Mouse (Mus musculus) heart, embryonic 12.5 days (tissue): ENCODE data around the gene Tpcn1. TPM values are rescaled to one million over a fixed set of nuclear protein-coding genes. Genes with fewer than 3 reads are reported as not detected.
A peak's percentile ranks its signal among the peaks of the same experiment; 100 is the strongest.

Source experiments
- ATAC-seq: fragments of 200-750 bp; cut with Nextera tagmentation; 2 replicates; pipeline ENCODE4 v1.8.0; 2017; ENCODE audit warnings: moderate TSS enrichment, moderate library complexity; ENCODE audit not compliant: insufficient number of reproducible peaks, low FRiP score
- H3K27ac ChIP-seq: fragments of 300-500 bp; sonication (generic); 2 replicates; pipeline ENCODE4 v1.5.1; 2016; ENCODE audit warnings: mild to moderate bottlenecking, moderate library complexity; ENCODE audit not compliant: poor library complexity, severe bottlenecking
- H3K27me3 ChIP-seq: fragments of 300-500 bp; sonication (generic); replicated peaks from 2 replicates; pipeline ENCODE4 v1.6.1; 2016; ENCODE audit warnings: mild to moderate bottlenecking, moderate library complexity
- H3K36me3 ChIP-seq: fragments of 300-500 bp; sonication (generic); 2 replicates; pipeline ENCODE4 v1.6.1; 2016; ENCODE audit warnings: mild to moderate bottlenecking, moderate library complexity
- H3K4me1 ChIP-seq: fragments of 300-500 bp; sonication (generic); replicated peaks from 2 replicates; pipeline ENCODE4 v1.6.1; 2016; ENCODE audit warnings: mild to moderate bottlenecking
- H3K4me2 ChIP-seq: fragments of 300-500 bp; sonication (generic); 2 replicates; pipeline ENCODE4 v1.6.1; 2016; ENCODE audit warnings: mild to moderate bottlenecking, moderate library complexity
- H3K4me3 ChIP-seq: fragments of 300-500 bp; sonication (generic); 2 replicates; pipeline ENCODE4 v1.5.1; 2016; ENCODE audit warnings: mild to moderate bottlenecking
- H3K9ac ChIP-seq: fragments of 300-500 bp; sonication (generic); 2 replicates; pipeline ENCODE4 v1.6.1; 2016; ENCODE audit warnings: mild to moderate bottlenecking, moderate library complexity
- H3K9me3 ChIP-seq: fragments of 300-500 bp; sonication (generic); replicated peaks from 2 replicates; pipeline ENCODE4 v1.6.1; 2016; ENCODE audit warnings: mild to moderate bottlenecking, moderate library complexity
- WGBS: fragments of 180-500 bp; shearing (Covaris S2); methylation state at CpG from one replicate; pipeline ENCODE4 v1.1.7; 2016; 5-methylcytosine and 5-hydroxymethylcytosine counted together
- polyA plus RNA-seq: library from polyadenylated mRNA; unstranded; fragments of >200 nt; fragmentation: Nextera tagmentation; extraction: Ambion mirVana; gene quantifications from 2 replicates; pipeline ENCODE4 v1.2.1, GENCODE M21; 2016

The Tpcn1 gene
- polyA plus RNA-seq, 1 experiment from 2014 or later: 17.1 TPM

- Histone ChIP-seq H3K9ac (0 out of 2 replicates have a peak overlapping the region, but pooled peaks have one; percentile 1), H3K9me3 (no peaks in the 10 kb centered on the region), H3K36me3 (peaks cover 97% of the 10 kb centered on the region), H3K27me3 (no peaks in the 10 kb centered on the region), H3K27ac (no peak overlapping the region), H3K4me2 (no peak overlapping the region), H3K4me3 (no peak overlapping the region), H3K4me1 (peaks cover 11% of the 10 kb centered on the region)
- WGBS: 92% methylated on average over 10 of the region's 10 CpGs
- no peak for ATAC-seq
These were observed 33.3 kb upstream of the Tpcn1 start for GRCm38 (mm10) chr5:120621846-120622197.

DNA sequence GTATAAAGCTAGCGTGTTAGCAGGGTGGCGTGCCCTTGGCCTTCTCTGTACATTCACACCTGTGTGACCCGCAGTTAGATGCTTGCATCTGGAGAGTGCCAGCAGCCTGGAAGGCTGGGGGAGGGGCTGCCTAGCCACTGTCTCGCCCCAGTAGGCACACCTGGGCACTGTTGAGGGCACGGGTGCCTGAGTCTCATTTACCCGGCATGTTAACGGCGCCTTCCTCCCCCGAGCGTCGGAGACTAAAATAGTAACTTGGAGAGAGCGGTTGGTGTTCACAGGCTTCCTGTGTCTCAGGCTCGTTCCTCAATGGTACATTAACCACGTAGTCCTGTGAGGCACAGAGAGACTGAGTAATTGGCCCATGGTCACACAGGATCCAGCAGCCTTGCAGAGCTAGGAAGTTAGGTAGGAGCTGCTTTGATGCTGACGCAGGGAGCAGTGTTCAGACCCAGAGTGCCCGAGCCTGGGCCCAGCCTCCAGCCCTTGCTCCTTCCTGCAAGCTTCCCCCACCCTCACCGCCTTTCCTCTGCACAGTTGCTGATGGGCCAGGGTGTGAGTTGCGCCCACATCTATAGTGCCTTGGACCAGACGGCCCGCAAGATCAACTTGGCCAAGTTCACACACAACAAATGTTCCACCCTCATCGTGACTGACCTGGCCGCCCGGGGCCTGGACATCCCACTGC, 32.7 kb upstream of the Tpcn1 start:
- no peaks in the 10 kb centered on the region for H3K27me3 ChIP-seq
- no peaks in the 10 kb centered on the region for H3K9me3 ChIP-seq
- peaks cover 11% of the 10 kb centered on the region for H3K4me1 ChIP-seq
- no peak overlapping the region for H3K9ac ChIP-seq
- WGBS: 85% methylated on average over 23 of the region's 23 CpGs
- H3K27ac ChIP-seq: no peak overlapping the region
- H3K4me3 ChIP-seq: no peak overlapping the region
- ATAC-seq: no peak
- peaks cover 95% of the 10 kb centered on the region for H3K36me3 ChIP-seq
- H3K4me2 ChIP-seq: no peak overlapping the region

- peaks cover 11% of the 10 kb centered on the region for H3K4me1 ChIP-seq
- no peak overlapping the region for H3K27ac ChIP-seq
- ATAC-seq: no peak
- H3K36me3 ChIP-seq: peaks cover 95% of the 10 kb centered on the region
- H3K4me2 ChIP-seq: no peak overlapping the region
- 70% methylated on average over 18 of the region's 18 CpGs for WGBS
- H3K9me3 ChIP-seq: peaks cover 5% of the 10 kb centered on the region; the same call in 1 of the 2 replicates
- no peak overlapping the region for H3K4me3 ChIP-seq
- no peaks in the 10 kb centered on the region for H3K27me3 ChIP-seq
- H3K9ac ChIP-seq: no peak overlapping the region
These were observed 32.1 kb upstream of the Tpcn1 start for GRCm38 (mm10) chr5:120620375-120621077.

DNA sequence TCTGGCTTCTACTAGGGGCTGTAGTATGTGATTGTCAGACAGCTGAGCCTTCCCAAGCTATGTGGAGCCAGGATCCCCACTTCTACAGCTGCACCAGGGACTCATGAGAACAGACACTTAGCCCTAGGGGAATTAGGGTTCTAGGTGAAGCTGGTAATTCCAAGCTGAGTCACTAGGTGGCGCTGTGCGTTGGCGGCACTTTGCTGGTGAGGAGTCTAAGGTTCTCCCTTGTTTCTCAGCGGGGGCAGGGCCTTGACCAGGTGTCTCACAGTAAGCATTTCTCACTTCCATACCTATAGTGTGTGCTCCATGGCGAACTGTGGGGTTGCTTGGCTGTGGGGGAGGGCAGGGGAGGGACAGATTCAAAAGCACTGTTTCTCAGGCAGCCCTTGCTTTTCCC, 30.7 kb upstream of the Tpcn1 start:
- H3K4me3 ChIP-seq: no peak overlapping the region
- H3K9me3 ChIP-seq: peaks cover 5% of the 10 kb centered on the region; the same call in 1 of the 2 replicates
- 17% methylated on average over 5 of the region's 5 CpGs for WGBS
- H3K27ac ChIP-seq: no peak overlapping the region
- no peak for ATAC-seq
- no peaks in the 10 kb centered on the region for H3K27me3 ChIP-seq
- no peak overlapping the region for H3K4me2 ChIP-seq
- peaks cover 11% of the 10 kb centered on the region for H3K4me1 ChIP-seq
- H3K9ac ChIP-seq: no peak overlapping the region
- H3K36me3 ChIP-seq: peaks cover 89% of the 10 kb centered on the region

GRCm38 (mm10) chr5:120618778-120619177, 30.3 kb upstream of the Tpcn1 start:
- 82% methylated on average over 12 of the region's 12 CpGs for WGBS
- peaks cover 84% of the 10 kb centered on the region for H3K36me3 ChIP-seq

GRCm38 (mm10) chr5:120615903-120616302, 27.4 kb upstream of the Tpcn1 start:
- no peak overlapping the region for H3K9ac ChIP-seq
- no peak overlapping the region for H3K4me2 ChIP-seq
- WGBS: 96% methylated on average over 4 of the region's 4 CpGs
- H3K4me1 ChIP-seq: peaks cover 18% of the 10 kb centered on the region
- no peak overlapping the region for H3K27ac ChIP-seq
- H3K27me3 ChIP-seq: no peaks in the 10 kb centered on the region
- H3K4me3 ChIP-seq: no peak overlapping the region
- peaks cover 59% of the 10 kb centered on the region for H3K36me3 ChIP-seq
- no peak for ATAC-seq
- peaks cover 5% of the 10 kb centered on the region; the same call in 1 of the 2 replicates for H3K9me3 ChIP-seq

More at GRCm38 (mm10) chr5:120618778-120619177, 30.3 kb upstream of the Tpcn1 start:
- H3K27ac ChIP-seq: no peak overlapping the region
- H3K4me3 ChIP-seq: no peak overlapping the region
- peaks cover 15% of the 10 kb centered on the region for H3K4me1 ChIP-seq
- H3K4me2 ChIP-seq: no peak overlapping the region
- no peak for ATAC-seq
- no peaks in the 10 kb centered on the region for H3K27me3 ChIP-seq
- peaks cover 5% of the 10 kb centered on the region; the same call in 1 of the 2 replicates for H3K9me3 ChIP-seq
- H3K9ac ChIP-seq: no peak overlapping the region

DNA sequence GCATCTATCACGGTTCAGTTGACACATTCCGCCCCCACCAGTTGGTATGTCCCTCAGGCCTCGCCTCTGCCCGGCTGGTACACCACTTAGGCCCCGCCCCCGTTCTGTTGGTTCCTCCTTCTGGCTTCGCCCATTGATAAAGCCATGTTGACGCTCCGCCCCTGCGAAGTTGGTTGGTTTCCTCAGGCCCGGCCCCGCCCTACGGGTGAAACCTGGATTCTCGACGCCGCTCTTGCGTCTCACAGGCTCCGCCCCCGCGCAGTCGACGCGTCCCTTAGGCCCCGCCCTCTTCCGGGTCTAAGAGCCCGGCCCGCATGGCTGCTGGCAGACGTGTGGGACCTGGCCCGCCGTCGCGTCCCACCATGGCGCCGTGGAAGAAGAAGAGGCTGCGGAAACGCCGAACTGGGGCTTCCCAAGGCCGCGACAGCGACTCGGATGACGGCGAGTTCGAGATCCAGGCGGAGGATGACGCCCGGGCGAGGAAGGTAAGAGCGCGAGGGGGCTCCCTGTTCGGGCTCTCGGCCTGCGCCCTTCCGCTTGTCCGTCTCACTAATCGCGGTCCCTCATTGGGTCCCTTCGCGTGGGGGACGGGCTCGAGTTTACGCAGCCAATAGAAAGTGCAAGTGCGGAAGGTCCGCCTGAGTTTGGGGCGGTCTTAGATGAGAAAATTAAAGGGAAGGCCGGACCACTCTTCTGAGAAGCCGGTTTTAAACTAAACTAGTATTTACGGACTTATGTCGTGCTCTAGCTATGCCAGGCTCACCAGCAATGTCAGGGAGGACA, 24.5 kb upstream of the Tpcn1 start:
- ATAC-seq: peak; percentile 94
- under 1% methylated on average over 65 of the region's 69 CpGs for WGBS

DNA sequence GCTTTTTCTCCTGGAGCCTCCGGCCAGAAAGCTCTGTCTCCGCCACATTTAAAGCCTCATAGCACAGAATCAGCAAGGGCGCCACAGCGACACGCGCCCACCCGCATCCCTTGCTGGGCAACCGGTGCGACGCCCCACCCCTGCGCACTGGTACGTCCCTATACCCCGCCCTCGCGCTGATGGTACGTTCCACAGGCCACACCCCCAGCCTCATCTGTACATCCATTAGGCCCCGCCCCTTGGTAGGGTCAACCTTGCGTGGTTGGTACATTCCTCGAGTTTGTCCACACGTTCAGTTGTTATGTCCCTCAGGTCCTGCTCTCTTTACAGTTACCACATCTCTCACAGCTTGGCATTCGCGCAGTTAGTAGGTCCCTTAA, 24.0 kb upstream of the Tpcn1 start, which contains the start of the genes Rita1 and Ddx54:
Gene Rita1, minus strand, starts transcription at position 148 of the 380 bp plus-strand sequence.
Gene Ddx54, plus strand, starts transcription at position 298 of the 380 bp plus-strand sequence.
- ATAC-seq: peak; percentile 90
- H3K4me3 ChIP-seq: peak within 1 kb of the TSS; percentile 69
- no peaks in the 10 kb centered on the region for H3K27me3 ChIP-seq
- H3K9ac ChIP-seq: peak within 1 kb of the TSS; percentile 82
- H3K4me1 ChIP-seq: peaks cover 18% of the 10 kb centered on the region
- WGBS: 0% methylated on average over 22 of the region's 22 CpGs
- H3K27ac ChIP-seq: peak within 1 kb of the TSS; percentile 69
- H3K9me3 ChIP-seq: peaks cover 5% of the 10 kb centered on the region; the same call in 1 of the 2 replicates
- H3K36me3 ChIP-seq: peaks cover 35% of the 10 kb centered on the region
- H3K4me2 ChIP-seq: peak within 1 kb of the TSS; percentile 95

More for the DNA sequence above, 24.5 kb upstream of the Tpcn1 start:
- H3K9me3 ChIP-seq: peaks cover 5% of the 10 kb centered on the region; the same call in 1 of the 2 replicates
- no peaks in the 10 kb centered on the region for H3K27me3 ChIP-seq
- peak overlapping the region; percentile 82 for H3K9ac ChIP-seq
- peaks cover 18% of the 10 kb centered on the region for H3K4me1 ChIP-seq
- peak overlapping the region; percentile 95 for H3K4me2 ChIP-seq
- peak overlapping the region; percentile 69 for H3K27ac ChIP-seq
- H3K36me3 ChIP-seq: peaks cover 39% of the 10 kb centered on the region
- peak overlapping the region; percentile 69 for H3K4me3 ChIP-seq

- Histone ChIP-seq H3K4me1 (peaks cover 18% of the 10 kb centered on the region), H3K27me3 (no peaks in the 10 kb centered on the region), H3K9me3 (peaks cover 5% of the 10 kb centered on the region; the same call in 1 of the 2 replicates), H3K36me3 (peaks cover 26% of the 10 kb centered on the region), H3K4me3 (peak overlapping the region; percentile 69), H3K27ac (no peak overlapping the region; the same call in 1 of the 2 replicates), H3K9ac (peak overlapping the region; percentile 71), H3K4me2 (peak overlapping the region; percentile 95)
- WGBS: 52% methylated on average over 8 of the region's 8 CpGs
- ATAC-seq: no peak
These were observed 22.9 kb upstream of the Tpcn1 start for GRCm38 (mm10) chr5:120611416-120611815.

GRCm38 (mm10) chr5:120610906-120611305, 22.4 kb upstream of the Tpcn1 start:
- WGBS: 97% methylated on average over 5 of the region's 5 CpGs
- peak overlapping the region; percentile 71; the same call in 1 of the 2 replicates for H3K9ac ChIP-seq
- H3K27me3 ChIP-seq: no peaks in the 10 kb centered on the region
- H3K36me3 ChIP-seq: peaks cover 22% of the 10 kb centered on the region
- H3K9me3 ChIP-seq: peaks cover 4% of the 10 kb centered on the region; the same call in 1 of the 2 replicates
- no peak overlapping the region for H3K27ac ChIP-seq
- ATAC-seq: no peak
- peaks cover 18% of the 10 kb centered on the region for H3K4me1 ChIP-seq
- peak overlapping the region; percentile 95 for H3K4me2 ChIP-seq
- H3K4me3 ChIP-seq: peak overlapping the region; percentile 69
